Mouse (Mus musculus) intestine, embryonic 14.5 days (tissue): Measurements from ENCODE around the gene Zbtb12. TPM values are rescaled to one million over a fixed set of nuclear protein-coding genes. Genes with fewer than 3 reads are reported as not detected.
"Not testable (repeated sequence)": the region's sequence is repeated elsewhere in the genome, so short reads cannot be mapped to it uniquely, and the experiment has no call there.

Source experiments
- ATAC-seq: fragments of 200-750 bp; cut with Nextera tagmentation; replicated peaks from 2 replicates; pipeline ENCODE4 v1.8.0; 2017; ENCODE audit warnings: low read depth, moderate number of reproducible peaks, moderate TSS enrichment, moderate library complexity; ENCODE audit not compliant: low FRiP score, low TSS enrichment
- DNase-seq: peaks from one replicate; pipeline ENCODE4 v3.0.0-alpha.2; 2018; ENCODE audit warnings: low spot score
- H3K27ac ChIP-seq: fragments of 300-500 bp; sonication (generic); 2 replicates; pipeline ENCODE4 v1.5.1; 2014; ENCODE audit warnings: low read depth, mild to moderate bottlenecking, control low read depth
- H3K27me3 ChIP-seq: fragments of 300-500 bp; sonication (generic); replicated peaks from 2 replicates; pipeline ENCODE4 v1.6.1; 2014; ENCODE audit warnings: low read length, control low read depth; ENCODE audit not compliant: control insufficient read depth, insufficient read depth
- H3K36me3 ChIP-seq: fragments of 300-500 bp; sonication (generic); 2 replicates; pipeline ENCODE4 v1.6.1; 2014; ENCODE audit warnings: low read length, control low read depth; ENCODE audit not compliant: control insufficient read depth, insufficient read depth
- H3K4me1 ChIP-seq: fragments of 300-500 bp; sonication (generic); replicated peaks from 2 replicates; pipeline ENCODE4 v1.6.1; 2014; ENCODE audit warnings: low read length, control low read depth, mixed read lengths; ENCODE audit not compliant: control insufficient read depth, insufficient read depth
- H3K4me2 ChIP-seq: fragments of 300-500 bp; sonication (generic); 2 replicates; pipeline ENCODE4 v1.6.1; 2014; ENCODE audit warnings: low read length
- H3K4me3 ChIP-seq: fragments of 300-500 bp; sonication (generic); 2 replicates; pipeline ENCODE4 v1.5.1; 2014; ENCODE audit warnings: low read depth, low read length, control low read depth, mixed read lengths
- H3K9ac ChIP-seq: fragments of 300-500 bp; sonication (generic); 2 replicates; pipeline ENCODE4 v1.6.1; 2014; ENCODE audit warnings: mild to moderate bottlenecking, low read length
- H3K9me3 ChIP-seq: fragments of 300-500 bp; sonication (generic); 2 replicates; pipeline ENCODE4 v1.6.1; 2016; ENCODE audit warnings: low read length, control low read depth; ENCODE audit not compliant: control insufficient read depth
- WGBS: fragments of 180-500 bp; shearing (Covaris S2); extraction: QIAGEN DNeasy Blood & Tissue Kit; methylation state at CpG from one replicate; pipeline ENCODE4 v1.1.7; 2014; 5-methylcytosine and 5-hydroxymethylcytosine counted together
- polyA plus RNA-seq: library from polyadenylated mRNA; unstranded; fragments of >200 nt; fragmentation: Nextera tagmentation; extraction: Ambion mirVana; gene quantifications from 2 replicates; pipeline ENCODE4 v1.2.1, GENCODE M21; 2014

Gene Zbtb12
- polyA plus RNA-seq: 1.4 and 1.6 TPM in 2 replicates

DNA sequence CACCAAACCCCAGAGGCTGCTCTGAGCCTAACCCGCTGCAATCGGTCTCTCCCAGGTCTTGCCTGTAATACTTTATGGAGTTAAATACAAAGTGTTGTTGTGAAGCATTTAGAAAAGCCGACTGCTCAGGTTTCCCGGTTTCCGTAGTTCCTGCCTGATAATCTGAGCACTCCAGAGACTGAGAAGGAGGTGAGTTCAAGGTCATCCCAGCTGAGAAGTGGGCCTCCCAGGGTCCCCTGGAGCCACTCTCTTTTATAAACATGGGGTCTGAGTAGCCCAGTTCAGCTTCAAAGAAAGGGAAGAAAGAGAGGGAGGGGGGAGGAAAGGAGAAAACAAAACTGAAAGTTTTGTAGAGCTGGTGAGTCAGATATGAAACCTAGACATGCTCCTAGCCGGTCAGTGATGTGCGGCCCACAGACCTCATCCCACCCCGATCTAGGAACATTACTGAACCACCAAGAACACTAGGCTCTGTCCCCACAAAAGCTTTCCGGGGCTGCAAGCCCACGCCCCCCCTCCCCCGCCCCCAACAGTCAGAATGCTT lies at the start of gene Zbtb12:
Gene Zbtb12, plus strand, starts transcription at position 148 of the 544 bp plus-strand sequence.
- ATAC-seq (no peak), DNase-seq (no peak)
- Histone ChIP-seq H3K4me1 (no peaks in the 10 kb centered on the region), H3K4me3 (no peak within 1 kb of the TSS), H3K4me2 (no peak within 1 kb of the TSS), H3K27ac (no peak within 1 kb of the TSS), H3K27me3 (no peaks in the 10 kb centered on the region), H3K9ac (no peak within 1 kb of the TSS), H3K36me3 (no peaks in the 10 kb centered on the region), H3K9me3 (no peaks in the 10 kb centered on the region)
- WGBS: 57% methylated on average over 11 of the region's 11 CpGs

DNA sequence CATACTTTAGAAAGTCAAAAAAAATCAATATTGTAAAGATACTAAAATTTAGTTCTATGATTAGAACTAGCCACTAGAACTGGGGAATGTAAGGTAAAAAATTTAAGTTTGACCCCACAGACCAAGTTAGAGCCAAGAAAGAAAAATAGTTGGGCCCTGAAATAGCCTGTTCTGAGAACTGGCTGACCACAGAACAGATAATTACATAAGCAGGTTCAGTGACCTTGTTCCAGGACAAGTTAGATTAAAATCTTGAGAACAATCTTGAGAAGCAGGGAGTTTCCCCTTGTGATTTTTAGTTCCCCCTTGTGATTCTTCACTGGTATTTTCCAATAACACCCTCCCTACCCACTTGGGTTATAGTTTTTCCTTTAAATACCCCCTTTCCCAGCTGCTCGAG lies 48.5 kb upstream of the Zbtb12 start:
- not testable (repeated sequence) for H3K9me3 ChIP-seq, DNase-seq, ATAC-seq, H3K4me3 ChIP-seq, H3K9ac ChIP-seq, H3K4me2 ChIP-seq, H3K27me3 ChIP-seq, H3K4me1 ChIP-seq, H3K27ac ChIP-seq
- peaks cover 55% of the 10 kb centered on the region for H3K36me3 ChIP-seq
- WGBS: 96% methylated on average over 1 of the region's 1 CpGs

- Histone ChIP-seq H3K27me3 (no peaks in the 10 kb centered on the region), H3K4me1 (peaks cover 17% of the 10 kb centered on the region), H3K4me3 (peak overlapping the region; percentile 84), H3K27ac (peak overlapping the region; percentile 73), H3K9ac (peak overlapping the region; percentile 78), H3K36me3 (peaks cover 49% of the 10 kb centered on the region), H3K4me2 (peak overlapping the region; percentile 94), H3K9me3 (no peaks in the 10 kb centered on the region)
- no peak for DNase-seq
- WGBS: 4% methylated on average over 48 of the region's 48 CpGs
- ATAC-seq: peak; percentile 80
Measured at GRCm38 (mm10) chr17:34836155-34836855, 43.0 kb upstream of the Zbtb12 start.

GRCm38 (mm10) chr17:34836856-34837221 lies 42.4 kb upstream of the Zbtb12 start, which contains the start of the genes Stk19 and Dxo:
Stk19 (minus strand) TSS chr17:34836945.
Dxo (plus strand) TSS chr17:34837019.
- Histone ChIP-seq H3K4me2 (peak within 1 kb of the TSS; percentile 94), H3K4me3 (peak within 1 kb of the TSS; percentile 84), H3K9ac (peak within 1 kb of the TSS; percentile 78), H3K27ac (peak within 1 kb of the TSS; percentile 73), H3K4me1 (peaks cover 17% of the 10 kb centered on the region), H3K27me3 (no peaks in the 10 kb centered on the region), H3K9me3 (no peaks in the 10 kb centered on the region), H3K36me3 (peaks cover 52% of the 10 kb centered on the region)
- DNase-seq (peak; percentile 98), ATAC-seq (peak; percentile 91)
- under 1% methylated on average over 40 of the region's 40 CpGs for WGBS

- WGBS: 35% methylated on average over 43 of the region's 43 CpGs
- H3K4me2 ChIP-seq: peak overlapping the region; percentile 94
- peak overlapping the region; percentile 84 for H3K4me3 ChIP-seq
- peak overlapping the region; percentile 78 for H3K9ac ChIP-seq
- peaks cover 17% of the 10 kb centered on the region for H3K4me1 ChIP-seq
- H3K36me3 ChIP-seq: peaks cover 53% of the 10 kb centered on the region
- peak; percentile 4; the same call in 1 of the 2 replicates for ATAC-seq
- no peaks in the 10 kb centered on the region for H3K9me3 ChIP-seq
- no peak for DNase-seq
- no peaks in the 10 kb centered on the region for H3K27me3 ChIP-seq
- peak overlapping the region; percentile 73 for H3K27ac ChIP-seq
Measured at GRCm38 (mm10) chr17:34837464-34838324, 41.6 kb upstream of the Zbtb12 start.

DNA sequence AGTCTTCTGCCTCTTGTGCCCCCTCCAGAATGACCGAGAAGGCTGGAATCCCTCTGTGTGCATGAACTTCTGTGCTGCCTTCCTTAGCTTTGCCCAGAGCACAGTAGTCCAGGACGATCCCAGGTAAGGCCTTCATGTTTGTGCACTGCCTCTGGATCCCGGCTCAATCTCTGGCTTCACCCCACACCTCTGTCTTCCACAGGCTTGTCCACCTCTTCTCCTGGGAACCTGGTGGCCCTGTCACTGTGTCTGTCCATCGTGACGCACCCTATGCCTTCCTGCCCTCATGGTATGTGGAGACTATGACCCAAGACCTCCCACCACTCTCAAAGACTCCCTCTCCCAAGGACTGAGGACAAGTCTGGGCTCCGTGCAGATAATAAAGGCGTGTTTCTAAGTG lies 40.5 kb upstream of the Zbtb12 start:
- Histone ChIP-seq H3K36me3 (peaks cover 60% of the 10 kb centered on the region), H3K9me3 (no peaks in the 10 kb centered on the region), H3K4me2 (no peak overlapping the region), H3K27me3 (no peaks in the 10 kb centered on the region), H3K4me3 (no peak overlapping the region), H3K27ac (no peak overlapping the region), H3K9ac (no peak overlapping the region), H3K4me1 (peaks cover 17% of the 10 kb centered on the region)
- DNase-seq (no peak), ATAC-seq (no peak)
- 90% methylated on average over 7 of the region's 7 CpGs for WGBS

DNA sequence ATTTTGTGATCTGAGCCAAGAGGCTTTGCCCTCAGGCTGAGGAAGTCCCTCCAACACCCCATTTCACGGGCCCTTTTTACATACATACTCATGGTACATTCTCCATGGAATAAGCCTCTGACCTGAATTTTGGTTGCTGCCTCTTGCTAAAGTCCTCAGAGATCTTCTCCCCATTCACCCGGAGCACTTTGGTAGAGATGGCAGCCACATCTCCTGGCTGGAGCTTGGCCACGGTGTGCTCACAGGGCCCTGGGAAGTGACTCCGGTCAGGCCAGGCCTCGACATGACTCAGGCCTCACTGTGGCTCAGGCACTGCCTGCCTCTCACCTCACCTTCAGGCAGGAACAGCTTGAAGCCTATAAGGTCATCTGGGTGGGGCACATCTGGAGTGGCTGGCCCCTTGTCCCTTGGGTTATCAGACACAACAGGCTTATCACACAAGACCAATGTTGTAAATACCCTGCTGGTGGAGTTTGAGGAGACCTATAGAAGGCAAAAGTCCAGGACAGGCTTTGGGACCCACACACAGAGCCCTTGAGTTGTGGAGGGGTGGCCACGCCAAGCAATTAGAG lies 38.5 kb upstream of the Zbtb12 start:
- no peak overlapping the region for H3K4me3 ChIP-seq
- no peak for DNase-seq
- peaks cover 70% of the 10 kb centered on the region for H3K36me3 ChIP-seq
- H3K27ac ChIP-seq: no peak overlapping the region
- no peak for ATAC-seq
- no peaks in the 10 kb centered on the region for H3K27me3 ChIP-seq
- 83% methylated on average over 6 of the region's 6 CpGs for WGBS
- no peak overlapping the region for H3K4me2 ChIP-seq
- peaks cover 12% of the 10 kb centered on the region for H3K4me1 ChIP-seq
- H3K9me3 ChIP-seq: no peaks in the 10 kb centered on the region
- H3K9ac ChIP-seq: no peak overlapping the region

GRCm38 (mm10) chr17:34844884-34845283 lies 34.4 kb upstream of the Zbtb12 start:
- no peaks in the 10 kb centered on the region for H3K9me3 ChIP-seq
- H3K9ac ChIP-seq: no peak overlapping the region
- H3K36me3 ChIP-seq: peaks cover 80% of the 10 kb centered on the region
- peaks cover 3% of the 10 kb centered on the region; the same call in 1 of the 2 replicates for H3K4me1 ChIP-seq
- H3K27me3 ChIP-seq: no peaks in the 10 kb centered on the region
- WGBS: 92% methylated on average over 13 of the region's 13 CpGs
- no peak overlapping the region for H3K4me2 ChIP-seq
- no peak overlapping the region for H3K4me3 ChIP-seq
- no peak overlapping the region for H3K27ac ChIP-seq
- DNase-seq: no peak
- ATAC-seq: no peak
